Mouse (Mus musculus): ENCODE measurements around the gene Plxna4.

Gene Plxna4

DNA sequence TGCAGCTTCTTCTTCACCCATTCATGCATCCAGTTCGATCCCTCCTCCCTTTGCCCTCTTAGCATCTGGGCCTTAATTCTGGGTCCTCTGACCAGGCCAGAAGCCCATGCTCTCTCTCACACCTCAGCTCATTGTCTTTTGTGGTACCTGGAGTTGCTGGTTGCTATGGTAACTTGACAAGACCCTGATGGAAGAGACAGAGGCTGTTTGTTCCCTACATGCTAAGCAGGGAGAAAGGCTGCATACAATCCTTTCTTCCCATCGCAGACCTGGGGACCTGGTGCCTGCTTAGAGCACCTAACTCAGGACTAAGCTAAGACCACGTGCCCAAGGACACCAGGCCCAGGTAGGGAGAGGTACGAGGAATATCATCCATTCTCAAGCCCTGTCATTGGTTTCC is 443.2 kb downstream of the Plxna4 start:
- no peak for DNase-seq

- no peak for DNase-seq
These were observed 448.5 kb downstream of the Plxna4 start for GRCm38 (mm10) chr6:32139537-32139936.

DNA sequence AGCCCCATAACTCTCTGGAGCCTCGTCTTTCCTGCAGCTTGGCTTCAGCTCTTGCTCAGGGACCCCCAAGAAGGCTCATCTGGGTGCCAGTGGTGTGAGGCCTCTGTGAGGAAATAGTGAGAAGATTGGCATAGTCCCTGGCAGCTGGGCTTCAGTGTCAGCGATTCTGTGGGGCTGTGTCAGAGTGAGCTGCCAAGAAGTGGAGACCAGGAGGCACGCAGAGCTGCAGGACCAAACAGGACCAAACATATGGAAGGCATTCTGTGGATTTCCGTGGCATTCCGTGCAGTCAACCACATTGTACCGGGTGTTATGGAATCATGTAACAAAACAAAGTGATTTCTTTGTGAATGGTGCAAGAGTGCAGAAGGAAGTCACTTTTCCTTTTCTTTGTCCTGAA is 461.1 kb downstream of the Plxna4 start:
- no peak for DNase-seq

DNA sequence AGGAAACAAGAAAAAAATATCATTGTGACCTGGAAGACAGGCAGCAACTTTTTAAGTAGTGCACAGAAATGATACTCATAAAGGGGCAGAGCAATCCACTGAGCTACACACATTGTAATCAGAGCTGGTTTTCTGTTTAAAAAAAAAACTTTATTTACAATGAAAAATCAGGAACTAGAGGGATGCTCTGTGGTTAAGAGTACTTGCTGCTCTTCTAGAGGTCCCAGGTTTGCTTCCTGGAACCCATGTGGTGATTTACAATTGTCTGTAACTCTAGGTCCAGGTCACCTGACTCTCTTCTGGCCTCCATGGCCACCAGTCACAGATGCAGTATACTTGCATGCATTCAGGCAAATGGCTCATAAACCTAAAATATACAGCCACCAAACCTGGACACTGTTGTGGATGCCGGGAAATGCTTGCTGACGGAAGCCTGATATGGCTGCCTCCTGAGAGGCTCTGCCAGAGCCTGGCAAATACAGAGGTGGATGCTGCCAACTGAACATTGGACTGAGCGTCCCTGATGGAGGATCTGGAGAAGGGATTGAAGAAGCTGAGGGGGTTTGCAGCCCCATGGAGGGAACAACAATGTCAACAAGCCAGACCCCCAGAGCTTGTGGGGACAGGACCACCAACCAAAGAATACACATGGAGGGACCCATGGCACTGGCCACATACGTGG is 465.3 kb downstream of the Plxna4 start:
- DNase-seq = no peak

DNA sequence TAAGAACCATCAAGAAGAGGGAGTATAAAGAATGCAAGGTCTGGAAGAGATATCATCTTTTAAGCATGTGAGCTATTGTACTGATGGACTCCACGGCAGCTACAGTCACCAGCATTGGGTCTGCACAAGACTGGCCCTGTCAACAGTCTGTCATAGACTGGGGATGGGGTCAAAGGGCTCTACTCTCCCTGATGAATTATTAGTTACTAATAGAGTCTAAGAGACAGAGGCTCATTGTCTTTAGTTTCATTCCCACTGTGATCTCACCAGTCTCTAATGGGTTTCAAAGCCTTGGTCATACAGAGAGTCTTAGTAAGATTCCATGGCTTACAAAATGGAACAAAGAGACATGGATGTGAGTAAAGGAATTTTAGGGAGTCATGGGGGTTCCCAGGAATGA is 467.1 kb downstream of the Plxna4 start:
- DNase-seq = no peak

- no peak for DNase-seq
These were observed 478.8 kb downstream of the Plxna4 start for GRCm38 (mm10) chr6:32109207-32109606.

- DNase-seq = no peak
These were observed 482.3 kb downstream of the Plxna4 start for GRCm38 (mm10) chr6:32105547-32106275.
